Mouse (Mus musculus) thymus, adult 2 months (tissue): ENCODE measurements at regions not wholly inside any gene's neighbourhood (a gene's known extent, or its start where the extent isn't known, plus 50 kb on each side); places are given as distances from the start of the nearest gene placed in this dataset.

Experiments
- CTCF ChIP-seq: fragments of 200-500 bp; IDR thresholded peaks from 2 replicates; pipeline ENCODE4 v1.5.1; 2012; ENCODE audit warnings: mild to moderate bottlenecking, control low read depth, low read length, moderate library complexity, borderline replicate concordance; ENCODE audit not compliant: control insufficient read depth, poor library complexity, insufficient read depth; ENCODE audit errors: extremely low read depth
- POLR2A ChIP-seq: fragments of 200-500 bp; IDR thresholded peaks from 2 replicates; pipeline ENCODE4 v1.6.1; 2012; ENCODE audit warnings: mild to moderate bottlenecking, low read length, control low read depth, moderate library complexity; ENCODE audit not compliant: control insufficient read depth, poor library complexity, insufficient read depth; ENCODE audit errors: extremely low read depth

- no peak for TF ChIP-seq CTCF
- TF ChIP-seq POLR2A, result no peak
Observed at GRCm38 (mm10) chr17:44388916-44389315, 200.5 kb downstream of the Clic5 start.
